Mouse (Mus musculus) forebrain, embryonic 10.5 days (tissue): ENCODE data around the gene Gm28308. TPM values are rescaled to one million over a fixed set of nuclear protein-coding genes. Genes with fewer than 3 reads are reported as not detected.

Experiments
- DNase-seq: peaks from one replicate; pipeline ENCODE4 v3.0.0-alpha.2; 2017; ENCODE audit warnings: low spot score; ENCODE audit errors: extremely low spot score
- H3K27ac ChIP-seq: fragments of 300-500 bp; sonication (generic); 2 replicates; pipeline ENCODE4 v1.5.1; 2016; ENCODE audit warnings: mild to moderate bottlenecking
- H3K27me3 ChIP-seq: fragments of 300-500 bp; sonication (generic); 2 replicates; pipeline ENCODE4 v1.6.1; 2016; ENCODE audit warnings: mild to moderate bottlenecking; ENCODE audit not compliant: poor library complexity, severe bottlenecking
- H3K36me3 ChIP-seq: fragments of 300-500 bp; sonication (generic); replicated peaks from 2 replicates; pipeline ENCODE4 v1.6.1; 2016; ENCODE audit warnings: mild to moderate bottlenecking, moderate library complexity
- H3K4me1 ChIP-seq: fragments of 300-500 bp; sonication (generic); 2 replicates; pipeline ENCODE4 v1.6.1; 2016
- H3K4me3 ChIP-seq: fragments of 300-500 bp; sonication (generic); 2 replicates; pipeline ENCODE4 v1.5.1; 2016; ENCODE audit warnings: mild to moderate bottlenecking, moderate library complexity
- H3K9me3 ChIP-seq: fragments of 300-500 bp; sonication (generic); 2 replicates; pipeline ENCODE4 v1.6.1; 2016; ENCODE audit warnings: mild to moderate bottlenecking, moderate library complexity
- WGBS: fragments of 180-500 bp; shearing (Covaris S2); methylation state at CpG from one replicate; pipeline ENCODE4 v1.1.7; 2016; 5-methylcytosine and 5-hydroxymethylcytosine counted together
- polyA plus RNA-seq: library from polyadenylated mRNA; unstranded; fragments of >200 nt; fragmentation: Nextera tagmentation; extraction: Ambion mirVana; gene quantifications from 2 replicates; pipeline ENCODE4 v1.2.1, GENCODE M21; 2016

Gm28308 gene
- polyA plus RNA-seq, 1 experiment from 2014 or later, result not detected

GRCm38 (mm10) chr6:52234428-52235140, 21.4 kb upstream of the Gm28308 start:
- H3K27me3 ChIP-seq, result peaks cover 100% of the 10 kb centered on the region
- peaks cover 13% of the 10 kb centered on the region for H3K4me1 ChIP-seq
- 0 out of 2 replicates have a peak overlapping the region, but pooled peaks have one; percentile 2 for H3K4me3 ChIP-seq
- H3K36me3 ChIP-seq, result no peaks in the 10 kb centered on the region
- 1% methylated on average over 66 of the region's 68 CpGs for WGBS
- no peaks in the 10 kb centered on the region for H3K9me3 ChIP-seq
- no peak overlapping the region for H3K27ac ChIP-seq
- DNase-seq, result no peak

GRCm38 (mm10) chr6:52233546-52234427, 20.6 kb upstream of the Gm28308 start:
- H3K36me3 ChIP-seq, result no peaks in the 10 kb centered on the region
- 0 out of 2 replicates have a peak overlapping the region, but pooled peaks have one; percentile 2 for H3K4me3 ChIP-seq
- H3K9me3 ChIP-seq, result no peaks in the 10 kb centered on the region
- H3K27ac ChIP-seq, result no peak overlapping the region
- peaks cover 100% of the 10 kb centered on the region for H3K27me3 ChIP-seq
- WGBS, result under 1% methylated on average over 70 of the region's 70 CpGs
- DNase-seq, result no peak
- peaks cover 13% of the 10 kb centered on the region for H3K4me1 ChIP-seq

- 3% methylated on average over 23 of the region's 23 CpGs for WGBS
- no peak for DNase-seq
- H3K27ac ChIP-seq, result no peak overlapping the region
- no peak overlapping the region for H3K4me3 ChIP-seq
- peaks cover 100% of the 10 kb centered on the region for H3K27me3 ChIP-seq
- no peaks in the 10 kb centered on the region for H3K36me3 ChIP-seq
- peaks cover 13% of the 10 kb centered on the region for H3K4me1 ChIP-seq
- no peaks in the 10 kb centered on the region for H3K9me3 ChIP-seq
Measured at GRCm38 (mm10) chr6:52232984-52233545, 19.9 kb upstream of the Gm28308 start.

- no peak for DNase-seq
- Histone ChIP-seq H3K27me3 (peaks cover 100% of the 10 kb centered on the region), H3K27ac (no peak overlapping the region), H3K9me3 (no peaks in the 10 kb centered on the region), H3K4me3 (no peak overlapping the region), H3K4me1 (peaks cover 13% of the 10 kb centered on the region), H3K36me3 (no peaks in the 10 kb centered on the region)
- 1% methylated on average over 18 of the region's 18 CpGs for WGBS
Measured at GRCm38 (mm10) chr6:52232568-52232965, 19.4 kb upstream of the Gm28308 start.

GRCm38 (mm10) chr6:52231885-52232567, 18.9 kb upstream of the Gm28308 start:
- Histone ChIP-seq H3K27ac (no peak overlapping the region), H3K4me3 (no peak overlapping the region), H3K4me1 (peaks cover 13% of the 10 kb centered on the region), H3K9me3 (no peaks in the 10 kb centered on the region), H3K27me3 (peaks cover 100% of the 10 kb centered on the region), H3K36me3 (no peaks in the 10 kb centered on the region)
- 2% methylated on average over 18 of the region's 18 CpGs for WGBS
- DNase-seq, result no peak

- Histone ChIP-seq H3K9me3 (no peaks in the 10 kb centered on the region), H3K4me1 (peaks cover 17% of the 10 kb centered on the region), H3K36me3 (no peaks in the 10 kb centered on the region), H3K4me3 (no peak within 1 kb of the TSS), H3K27me3 (peaks cover 100% of the 10 kb centered on the region), H3K27ac (no peak within 1 kb of the TSS)
- WGBS, result 2% methylated on average over 21 of the region's 36 CpGs
- no peak for DNase-seq
Measured at GRCm38 (mm10) chr6:52230516-52231165, 17.5 kb upstream of the Gm28308 start, which contains the start of gene Hoxa9. TSS of gene Hoxa9 (minus strand) at chr6:52231089.

GRCm38 (mm10) chr6:52229558-52230416, 16.6 kb upstream of the Gm28308 start:
- Histone ChIP-seq H3K27me3 (peaks cover 100% of the 10 kb centered on the region), H3K36me3 (no peaks in the 10 kb centered on the region), H3K27ac (no peak overlapping the region), H3K4me1 (peaks cover 18% of the 10 kb centered on the region), H3K9me3 (no peaks in the 10 kb centered on the region), H3K4me3 (no peak overlapping the region)
- 2% methylated on average over 44 of the region's 44 CpGs for WGBS
- DNase-seq, result no peak

- Histone ChIP-seq H3K27me3 (peaks cover 100% of the 10 kb centered on the region), H3K4me3 (no peak overlapping the region), H3K27ac (no peak overlapping the region), H3K36me3 (no peaks in the 10 kb centered on the region), H3K4me1 (peaks cover 10% of the 10 kb centered on the region), H3K9me3 (no peaks in the 10 kb centered on the region)
- DNase-seq, result no peak
- WGBS, result 1% methylated on average over 38 of the region's 38 CpGs
Measured at GRCm38 (mm10) chr6:52228475-52229465, 15.6 kb upstream of the Gm28308 start.

GRCm38 (mm10) chr6:52227470-52228222, 14.5 kb upstream of the Gm28308 start:
- Histone ChIP-seq H3K9me3 (no peaks in the 10 kb centered on the region), H3K36me3 (no peaks in the 10 kb centered on the region), H3K4me3 (no peak overlapping the region), H3K27me3 (peaks cover 100% of the 10 kb centered on the region), H3K4me1 (peaks cover 10% of the 10 kb centered on the region), H3K27ac (no peak overlapping the region)
- 1% methylated on average over 11 of the region's 11 CpGs for WGBS
- DNase-seq, result no peak

GRCm38 (mm10) chr6:52226569-52227257, 13.6 kb upstream of the Gm28308 start:
- 3% methylated on average over 26 of the region's 26 CpGs for WGBS
- H3K36me3 ChIP-seq, result no peaks in the 10 kb centered on the region
- H3K4me3 ChIP-seq, result no peak overlapping the region
- peaks cover 14% of the 10 kb centered on the region for H3K4me1 ChIP-seq
- no peak overlapping the region for H3K27ac ChIP-seq
- H3K9me3 ChIP-seq, result no peaks in the 10 kb centered on the region
- no peak for DNase-seq
- H3K27me3 ChIP-seq, result peaks cover 100% of the 10 kb centered on the region
